Mouse (Mus musculus) hindbrain, embryonic 11.5 days (tissue): ENCODE results near the gene Cisd1. TPM values are rescaled to one million over a fixed set of nuclear protein-coding genes. Genes with fewer than 3 reads are reported as not detected.

Experiments used
- ATAC-seq: fragments of 200-750 bp; cut with Nextera tagmentation; 2 replicates; pipeline ENCODE4 v1.8.0; 2017; ENCODE audit warnings: mild to moderate bottlenecking, moderate TSS enrichment, moderate library complexity; ENCODE audit not compliant: low FRiP score
- DNase-seq: peaks from one replicate; pipeline ENCODE4 v3.0.0-alpha.2; 2015; ENCODE audit warnings: low spot score
- H3K27ac ChIP-seq: fragments of 300-500 bp; sonication (generic); 2 replicates; pipeline ENCODE4 v1.5.1; 2014; ENCODE audit warnings: mild to moderate bottlenecking, low read depth, low read length
- H3K27me3 ChIP-seq: fragments of 300-500 bp; sonication (generic); 2 replicates; pipeline ENCODE4 v1.6.1; 2014; ENCODE audit warnings: mild to moderate bottlenecking, low read length, moderate library complexity, mixed read lengths; ENCODE audit not compliant: control insufficient read depth, insufficient read depth
- H3K36me3 ChIP-seq: fragments of 300-500 bp; sonication (generic); 2 replicates; pipeline ENCODE4 v1.6.1; 2014; ENCODE audit warnings: mild to moderate bottlenecking, low read length, moderate library complexity, mixed read lengths; ENCODE audit not compliant: control insufficient read depth, insufficient read depth
- H3K4me1 ChIP-seq: fragments of 300-500 bp; sonication (generic); replicated peaks from 2 replicates; pipeline ENCODE4 v1.6.1; 2014; ENCODE audit warnings: low read length, mixed read lengths; ENCODE audit not compliant: control insufficient read depth, insufficient read depth
- H3K4me2 ChIP-seq: fragments of 300-500 bp; sonication (generic); replicated peaks from 2 replicates; pipeline ENCODE4 v1.6.1; 2014; ENCODE audit warnings: mild to moderate bottlenecking, low read depth, low read length
- H3K4me3 ChIP-seq: fragments of 300-500 bp; sonication (generic); 2 replicates; pipeline ENCODE4 v1.5.1; 2014; ENCODE audit warnings: low read depth, low read length
- H3K9ac ChIP-seq: fragments of 300-500 bp; sonication (generic); 2 replicates; pipeline ENCODE4 v1.6.1; 2014; ENCODE audit warnings: low read depth, low read length
- H3K9me3 ChIP-seq: fragments of 300-500 bp; sonication (generic); 2 replicates; pipeline ENCODE4 v1.6.1; 2016; ENCODE audit warnings: low read length; ENCODE audit not compliant: control insufficient read depth
- WGBS: fragments of 180-500 bp; shearing (Covaris S2); extraction: QIAGEN DNeasy Blood & Tissue Kit; methylation state at CpG from one replicate; pipeline ENCODE4 v1.1.7; 2014; 5-methylcytosine and 5-hydroxymethylcytosine counted together
- polyA plus RNA-seq: library from polyadenylated mRNA; unstranded; fragments of >200 nt; fragmentation: Nextera tagmentation; extraction: Ambion mirVana; gene quantifications from 2 replicates; pipeline ENCODE4 v1.2.1, GENCODE M21; 2014

Cisd1 gene
- polyA plus RNA-seq, 1 experiment from 2014 or later, result 145 TPM

GRCm38 (mm10) chr10:71346106-71346505, 1.4 kb upstream of the Cisd1 start:
- Histone ChIP-seq H3K4me2 (no peak overlapping the region), H3K4me3 (no peak overlapping the region), H3K36me3 (no peaks in the 10 kb centered on the region), H3K9me3 (no peaks in the 10 kb centered on the region), H3K27ac (no peak overlapping the region), H3K4me1 (peaks cover 8% of the 10 kb centered on the region; the same call in 1 of the 2 replicates), H3K27me3 (no peaks in the 10 kb centered on the region), H3K9ac (no peak overlapping the region)
- WGBS, result 51% methylated on average over 2 of the region's 2 CpGs
- DNase-seq (no peak), ATAC-seq (no peak)

DNA sequence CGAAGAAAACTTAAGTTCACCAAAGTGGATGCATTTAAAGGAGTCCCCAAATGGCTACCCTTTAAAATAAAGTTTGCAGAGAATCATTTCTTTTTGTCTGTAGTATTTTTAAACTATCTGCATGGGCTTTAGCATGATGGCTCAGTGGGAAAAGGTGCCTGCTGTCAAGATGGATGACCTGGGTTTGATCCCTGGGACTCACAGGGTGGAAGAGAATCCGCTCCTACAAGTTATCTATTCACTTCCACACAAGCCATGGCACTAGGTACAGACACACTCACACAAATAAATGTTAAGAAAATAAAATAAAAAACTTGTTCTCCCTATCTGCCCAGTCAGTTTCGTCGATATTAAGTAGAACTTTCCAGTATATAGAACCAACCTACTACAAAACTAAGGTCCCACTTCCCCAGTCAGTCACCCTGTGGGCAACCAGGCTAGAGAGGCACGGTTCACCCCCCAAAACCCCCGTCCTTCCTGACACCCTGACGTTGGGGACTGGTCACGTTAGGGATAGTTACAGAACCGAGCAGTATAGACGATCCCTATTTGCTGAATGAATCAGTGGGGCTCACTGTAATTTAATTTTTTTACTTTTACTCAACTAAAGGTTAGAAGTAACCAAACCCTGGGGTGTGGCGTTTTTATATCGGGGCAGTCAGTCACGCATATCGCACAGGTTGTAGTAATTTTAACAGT, 1.0 kb downstream of the Cisd1 start:
- DNase-seq, result no peak

DNA sequence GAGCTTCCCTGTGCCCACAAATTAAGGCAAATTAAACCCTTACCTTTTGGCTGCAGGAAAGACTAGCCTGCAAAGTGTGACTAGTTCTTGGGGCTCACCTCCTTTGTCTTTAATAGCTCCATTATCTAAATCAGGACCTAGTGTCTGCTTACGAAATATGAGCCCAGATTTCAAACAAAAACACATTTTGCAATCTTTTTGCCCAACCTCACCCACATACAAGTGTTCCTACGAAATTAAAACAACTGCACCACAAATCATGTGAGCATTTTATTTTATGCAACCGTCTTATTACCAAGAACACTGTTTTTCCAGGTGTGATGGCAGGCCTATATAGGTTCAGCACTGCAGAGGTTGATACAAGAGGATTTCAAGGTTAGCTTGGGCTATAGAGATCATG, 1.6 kb downstream of the Cisd1 start:
- ATAC-seq (no peak), DNase-seq (no peak)
- Histone ChIP-seq H3K4me3 (no peak overlapping the region), H3K36me3 (no peaks in the 10 kb centered on the region), H3K9me3 (no peaks in the 10 kb centered on the region), H3K27ac (no peak overlapping the region), H3K4me2 (no peak overlapping the region), H3K9ac (no peak overlapping the region), H3K27me3 (no peaks in the 10 kb centered on the region), H3K4me1 (peaks cover 6% of the 10 kb centered on the region; the same call in 1 of the 2 replicates)
- 90% methylated on average over 3 of the region's 3 CpGs for WGBS

More for the DNA sequence above, 1.0 kb downstream of the Cisd1 start:
- WGBS, result 24% methylated on average over 14 of the region's 14 CpGs
- H3K27me3 ChIP-seq, result no peaks in the 10 kb centered on the region
- H3K36me3 ChIP-seq, result no peaks in the 10 kb centered on the region
- H3K9me3 ChIP-seq, result no peaks in the 10 kb centered on the region
- no peak overlapping the region for H3K27ac ChIP-seq
- H3K9ac ChIP-seq, result peak overlapping the region; percentile 86
- no peak for ATAC-seq
- H3K4me2 ChIP-seq, result peak overlapping the region; percentile 59
- H3K4me3 ChIP-seq, result peak overlapping the region; percentile 80
- peaks cover 6% of the 10 kb centered on the region; the same call in 1 of the 2 replicates for H3K4me1 ChIP-seq

- Histone ChIP-seq H3K36me3 (no peaks in the 10 kb centered on the region), H3K4me1 (peaks cover 6% of the 10 kb centered on the region; the same call in 1 of the 2 replicates), H3K9ac (no peak overlapping the region), H3K27ac (no peak overlapping the region), H3K27me3 (no peaks in the 10 kb centered on the region), H3K9me3 (no peaks in the 10 kb centered on the region), H3K4me3 (no peak overlapping the region), H3K4me2 (no peak overlapping the region)
- 95% methylated on average over 7 of the region's 7 CpGs for WGBS
- DNase-seq, result peak; percentile 24
- no peak for ATAC-seq
These were observed 2.5 kb downstream of the Cisd1 start for GRCm38 (mm10) chr10:71342030-71342805.

- Histone ChIP-seq H3K4me3 (no peak overlapping the region), H3K4me2 (no peak overlapping the region), H3K4me1 (peaks cover 4% of the 10 kb centered on the region; the same call in 1 of the 2 replicates), H3K27ac (no peak overlapping the region), H3K9ac (no peak overlapping the region), H3K27me3 (no peaks in the 10 kb centered on the region), H3K9me3 (no peaks in the 10 kb centered on the region), H3K36me3 (no peaks in the 10 kb centered on the region)
- 95% methylated on average over 9 of the region's 9 CpGs for WGBS
- DNase-seq, result no peak
- ATAC-seq, result no peak
These were observed 3.5 kb downstream of the Cisd1 start for GRCm38 (mm10) chr10:71341290-71341689.

DNA sequence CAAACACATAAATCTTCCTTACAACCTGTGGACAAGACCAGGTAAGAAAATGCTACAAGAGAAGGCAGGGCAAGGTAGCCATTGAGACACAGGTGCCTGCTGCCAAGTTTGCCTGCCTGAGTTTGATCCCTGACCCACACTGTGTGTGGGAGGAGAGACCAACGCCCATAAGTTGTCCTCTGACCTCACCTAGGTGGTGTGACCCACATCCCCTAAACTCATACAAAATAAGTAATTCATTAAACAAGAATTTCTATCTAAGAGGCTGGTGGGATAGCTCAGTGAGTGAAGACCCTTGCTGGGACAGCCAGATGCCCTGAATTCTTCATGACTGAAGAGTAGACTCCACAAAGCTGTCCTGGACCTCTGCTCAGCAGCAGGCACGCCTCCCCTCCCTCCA, 4.6 kb downstream of the Cisd1 start:
- Histone ChIP-seq H3K4me1 (peaks cover 2% of the 10 kb centered on the region; the same call in 1 of the 2 replicates), H3K9ac (no peak overlapping the region), H3K9me3 (no peaks in the 10 kb centered on the region), H3K36me3 (no peaks in the 10 kb centered on the region), H3K4me2 (no peak overlapping the region), H3K4me3 (no peak overlapping the region), H3K27me3 (no peaks in the 10 kb centered on the region), H3K27ac (no peak overlapping the region)
- DNase-seq (no peak), ATAC-seq (no peak)
- 92% methylated on average over 2 of the region's 2 CpGs for WGBS

DNA sequence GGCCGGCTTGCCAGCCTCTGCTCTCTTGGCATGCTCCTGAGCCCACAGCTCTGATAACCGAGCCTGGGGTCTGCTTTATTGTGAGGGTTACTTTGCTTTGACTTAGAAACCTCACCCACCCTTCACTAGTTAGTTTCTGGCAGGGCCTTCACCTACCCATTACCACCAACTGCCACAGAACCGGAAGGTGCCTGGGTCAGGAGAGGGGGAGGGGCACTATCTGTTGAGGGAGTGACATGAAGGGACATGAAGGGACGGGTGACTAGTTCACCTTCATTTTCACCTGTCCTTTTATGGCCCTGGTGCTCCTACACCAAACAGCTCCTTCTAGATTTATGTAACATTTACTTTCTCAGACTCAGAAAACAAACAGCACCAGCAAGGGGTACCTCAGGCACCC, 5.3 kb downstream of the Cisd1 start:
- no peaks in the 10 kb centered on the region for H3K36me3 ChIP-seq
- no peak overlapping the region for H3K4me3 ChIP-seq
- no peak overlapping the region for H3K27ac ChIP-seq
- no peaks in the 10 kb centered on the region for H3K9me3 ChIP-seq
- no peaks in the 10 kb centered on the region for H3K27me3 ChIP-seq
- 73% methylated on average over 4 of the region's 4 CpGs for WGBS
- H3K4me2 ChIP-seq, result no peak overlapping the region
- no peak overlapping the region for H3K9ac ChIP-seq
- DNase-seq (no peak), ATAC-seq (no peak)
- H3K4me1 ChIP-seq, result peaks cover 2% of the 10 kb centered on the region; the same call in 1 of the 2 replicates

DNA sequence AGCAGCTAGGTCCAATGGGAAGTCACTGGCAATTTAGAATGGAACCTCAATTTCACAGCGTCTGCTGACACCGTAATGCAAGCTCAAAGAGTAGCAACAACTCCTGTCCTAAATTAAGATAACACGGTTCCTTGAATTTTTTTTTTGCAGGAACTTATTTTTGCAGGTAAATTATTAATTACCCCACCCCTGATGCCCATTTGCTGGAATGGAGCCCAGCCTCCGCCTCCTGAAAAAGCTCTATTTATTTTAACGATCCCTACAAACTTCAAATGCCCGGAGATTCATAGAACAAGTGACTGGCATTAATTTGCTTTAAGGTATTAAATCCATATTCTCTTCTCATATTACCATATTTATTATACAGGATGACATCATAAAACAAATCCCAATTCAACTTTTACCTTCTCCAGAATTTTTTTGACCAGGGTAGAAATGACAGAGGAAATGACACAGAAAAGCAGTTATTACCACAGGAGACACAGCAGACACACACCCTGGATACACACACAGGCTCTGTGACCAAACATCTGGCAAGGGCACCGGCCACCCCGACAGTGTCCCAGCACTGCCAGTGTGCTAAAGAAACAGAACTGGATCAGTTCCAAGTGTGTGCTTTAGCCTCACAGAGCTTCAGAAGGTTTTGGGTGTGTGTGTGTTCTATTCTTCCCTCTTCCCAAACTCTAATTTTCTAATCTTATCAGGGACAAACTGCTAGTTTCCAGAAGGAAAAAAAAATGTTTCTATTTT, 6.4 kb downstream of the Cisd1 start:
- Histone ChIP-seq H3K4me1 (no peaks in the 10 kb centered on the region), H3K4me3 (no peak overlapping the region), H3K27ac (no peak overlapping the region), H3K27me3 (no peaks in the 10 kb centered on the region), H3K9ac (no peak overlapping the region), H3K9me3 (no peaks in the 10 kb centered on the region), H3K36me3 (no peaks in the 10 kb centered on the region), H3K4me2 (no peak overlapping the region)
- ATAC-seq (no peak), DNase-seq (no peak)
- WGBS, result 92% methylated on average over 8 of the region's 8 CpGs
